Mouse (Mus musculus) forebrain, embryonic 16.5 days (tissue): Measurements from ENCODE around the gene Eif5b. TPM values are rescaled to one million over a fixed set of nuclear protein-coding genes. Genes with fewer than 3 reads are reported as not detected.
"Not testable (repeated sequence)": the region's sequence is repeated elsewhere in the genome, so short reads cannot be mapped to it uniquely, and the experiment has no call there.

Source experiments
- ATAC-seq: fragments of 200-750 bp; cut with Nextera tagmentation; 2 replicates; pipeline ENCODE4 v1.8.0; 2017; ENCODE audit warnings: mild to moderate bottlenecking, moderate library complexity
- H3K27ac ChIP-seq: fragments of 300-500 bp; sonication (generic); 2 replicates; pipeline ENCODE4 v1.5.1; 2014; ENCODE audit warnings: low read length, control low read depth
- H3K27me3 ChIP-seq: fragments of 300-500 bp; sonication (generic); replicated peaks from 2 replicates; pipeline ENCODE4 v1.6.1; 2014; ENCODE audit warnings: low read length; ENCODE audit not compliant: control insufficient read depth, insufficient read depth
- H3K36me3 ChIP-seq: fragments of 300-500 bp; sonication (generic); 2 replicates; pipeline ENCODE4 v1.6.1; 2014; ENCODE audit not compliant: control insufficient read depth, insufficient read depth
- H3K4me1 ChIP-seq: fragments of 300-500 bp; sonication (generic); replicated peaks from 2 replicates; pipeline ENCODE4 v1.6.1; 2014; ENCODE audit warnings: low read length; ENCODE audit not compliant: control insufficient read depth, insufficient read depth
- H3K4me2 ChIP-seq: fragments of 300-500 bp; sonication (generic); 2 replicates; pipeline ENCODE4 v1.6.1; 2014; ENCODE audit warnings: mild to moderate bottlenecking, low read length, control low read depth
- H3K4me3 ChIP-seq: fragments of 300-500 bp; sonication (generic); replicated peaks from 2 replicates; pipeline ENCODE4 v1.5.1; 2014; ENCODE audit warnings: mild to moderate bottlenecking, low read length, control low read depth
- H3K9ac ChIP-seq: fragments of 300-500 bp; sonication (generic); replicated peaks from 2 replicates; pipeline ENCODE4 v1.6.1; 2014; ENCODE audit warnings: low read depth, low read length, control low read depth
- H3K9me3 ChIP-seq: fragments of 300-500 bp; sonication (generic); 2 replicates; pipeline ENCODE4 v1.6.1; 2016; ENCODE audit warnings: low read length; ENCODE audit not compliant: control insufficient read depth
- WGBS: fragments of 180-500 bp; shearing (Covaris S2); extraction: QIAGEN DNeasy Blood & Tissue Kit; methylation state at CpG from one replicate; pipeline ENCODE4 v1.1.7; 2014; 5-methylcytosine and 5-hydroxymethylcytosine counted together
- polyA plus RNA-seq: library from polyadenylated mRNA; unstranded; fragments of >200 nt; fragmentation: Nextera tagmentation; extraction: Ambion mirVana; gene quantifications from 2 replicates; pipeline ENCODE4 v1.2.1, GENCODE M21; 2015

Eif5b gene
- polyA plus RNA-seq, 1 experiment from 2014 or later, result 23.0 TPM

- H3K4me2 ChIP-seq, H3K9me3 ChIP-seq, H3K27ac ChIP-seq, H3K9ac ChIP-seq, H3K4me3 ChIP-seq, ATAC-seq, H3K4me1 ChIP-seq, H3K27me3 ChIP-seq: not testable (repeated sequence)
- peaks cover 23% of the 10 kb centered on the region for H3K36me3 ChIP-seq
- WGBS, result 81% methylated on average over 2 of the region's 2 CpGs
Observed at GRCm38 (mm10) chr1:38062156-38062555, 64.3 kb downstream of the Eif5b start.

GRCm38 (mm10) chr1:38067276-38067675 lies 69.5 kb downstream of the Eif5b start:
- no peaks in the 10 kb centered on the region for H3K4me1 ChIP-seq
- no peak overlapping the region for H3K4me2 ChIP-seq
- H3K4me3 ChIP-seq, result no peak overlapping the region
- H3K9me3 ChIP-seq, result no peaks in the 10 kb centered on the region
- no peak overlapping the region for H3K9ac ChIP-seq
- no peak for ATAC-seq
- 96% methylated on average over 10 of the region's 10 CpGs for WGBS
- no peaks in the 10 kb centered on the region for H3K27me3 ChIP-seq
- no peak overlapping the region for H3K27ac ChIP-seq
- H3K36me3 ChIP-seq, result peaks cover 26% of the 10 kb centered on the region

GRCm38 (mm10) chr1:38071326-38071725 lies 73.5 kb downstream of the Eif5b start:
- Histone ChIP-seq H3K4me2 (no peak overlapping the region), H3K4me3 (no peak overlapping the region), H3K27me3 (no peaks in the 10 kb centered on the region), H3K9ac (no peak overlapping the region), H3K36me3 (peaks cover 23% of the 10 kb centered on the region), H3K9me3 (no peaks in the 10 kb centered on the region), H3K27ac (no peak overlapping the region), H3K4me1 (no peaks in the 10 kb centered on the region)
- ATAC-seq, result no peak
- 85% methylated on average over 8 of the region's 8 CpGs for WGBS

- no peak for ATAC-seq
- Histone ChIP-seq H3K4me2 (no peak overlapping the region), H3K36me3 (peaks cover 14% of the 10 kb centered on the region), H3K9ac (no peak overlapping the region), H3K9me3 (no peaks in the 10 kb centered on the region), H3K4me3 (no peak overlapping the region), H3K27me3 (no peaks in the 10 kb centered on the region), H3K4me1 (no peaks in the 10 kb centered on the region), H3K27ac (no peak overlapping the region)
- 88% methylated on average over 8 of the region's 8 CpGs for WGBS
Observed at GRCm38 (mm10) chr1:38081316-38081715, 83.5 kb downstream of the Eif5b start.

- no peak overlapping the region for H3K4me3 ChIP-seq
- H3K27ac ChIP-seq, result no peak overlapping the region
- 90% methylated on average over 1 of the region's 1 CpGs for WGBS
- no peak for ATAC-seq
- no peaks in the 10 kb centered on the region; the same call in 1 of the 2 replicates for H3K36me3 ChIP-seq
- H3K27me3 ChIP-seq, result no peaks in the 10 kb centered on the region
- H3K9me3 ChIP-seq, result no peaks in the 10 kb centered on the region
- H3K4me2 ChIP-seq, result no peak overlapping the region
- H3K4me1 ChIP-seq, result no peaks in the 10 kb centered on the region
- no peak overlapping the region for H3K9ac ChIP-seq
Observed at GRCm38 (mm10) chr1:38103214-38103613, 105.4 kb downstream of the Eif5b start.

GRCm38 (mm10) chr1:38103813-38104212 lies 106.0 kb downstream of the Eif5b start:
- 81% methylated on average over 3 of the region's 3 CpGs for WGBS
- Histone ChIP-seq H3K4me1 (no peaks in the 10 kb centered on the region), H3K9me3 (no peaks in the 10 kb centered on the region), H3K4me3 (no peak overlapping the region), H3K4me2 (no peak overlapping the region), H3K27me3 (no peaks in the 10 kb centered on the region), H3K27ac (no peak overlapping the region), H3K9ac (no peak overlapping the region), H3K36me3 (no peaks in the 10 kb centered on the region; the same call in 1 of the 2 replicates)
- no peak for ATAC-seq

Other genes with a start within 250 kb of the Eif5b start
- gene Tsga10, start 131.6 kb upstream of the Eif5b start, polyA plus RNA-seq, result 24.9 and 26.0 TPM in 2 replicates
- gene Lipt1, start 126.3 kb upstream of the Eif5b start, polyA plus RNA-seq, result 9.2 and 9.5 TPM in 2 replicates
- 18.5 and 19.0 TPM in 2 replicates for gene Mitd1, start 107.6 kb upstream of the Eif5b start, polyA plus RNA-seq
- gene Mrpl30, start 107.5 kb upstream of the Eif5b start, polyA plus RNA-seq, result 251 and 262 TPM in 2 replicates
- not detected in 2 replicates for gene Lyg2, start 81.5 kb upstream of the Eif5b start, polyA plus RNA-seq
- not detected in 2 replicates for gene Lyg1, start 40.3 kb upstream of the Eif5b start, polyA plus RNA-seq
- 137 and 152 TPM in 2 replicates for gene Txndc9, start 117 bp upstream of the Eif5b start, polyA plus RNA-seq
- 38.8 and 40.1 TPM in 2 replicates for gene Rev1, start 131.8 kb downstream of the Eif5b start, polyA plus RNA-seq